Mouse (Mus musculus) mouse trophoblast stem cell (cell line): Measurements from ENCODE around the gene Haao.

Experiments used
- in situ Hi-C, 2 experiments: fragments of 300-500 bp; cut with MseI, MboI; formaldehyde crosslinking; loops; 2 replicates in 1 of 2; 3 replicates in 1 of 2; pipeline ENCODE4 v1.15.1; 2025

Gene Haao

DNA sequence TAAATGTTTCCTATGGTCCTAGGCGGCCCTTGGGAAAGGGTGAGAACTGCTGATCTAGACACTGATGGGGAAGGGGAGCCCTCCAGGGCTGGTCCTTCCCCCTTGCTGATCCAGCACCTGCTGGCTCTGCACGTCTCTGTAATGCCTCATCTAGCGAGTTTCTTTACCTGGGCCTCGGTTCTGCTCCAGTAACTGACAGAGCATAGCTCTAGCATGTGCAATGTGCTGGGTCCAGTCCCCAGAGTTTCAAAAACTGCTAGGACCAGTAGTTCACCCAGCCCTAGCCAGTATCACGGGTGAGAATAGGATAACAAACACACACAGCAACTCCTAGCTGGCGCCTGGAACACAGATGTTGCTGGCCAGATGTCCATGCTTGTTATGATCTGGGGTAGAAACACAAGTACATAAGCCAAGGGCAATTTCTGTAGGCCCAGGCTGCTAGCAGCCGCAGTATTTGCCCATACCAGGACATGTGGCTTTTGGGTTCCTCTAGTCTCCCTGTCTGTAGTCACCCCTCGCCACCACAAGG, 10.0 kb downstream of the Haao start:
- in situ Hi-C loops: no loop called here

DNA sequence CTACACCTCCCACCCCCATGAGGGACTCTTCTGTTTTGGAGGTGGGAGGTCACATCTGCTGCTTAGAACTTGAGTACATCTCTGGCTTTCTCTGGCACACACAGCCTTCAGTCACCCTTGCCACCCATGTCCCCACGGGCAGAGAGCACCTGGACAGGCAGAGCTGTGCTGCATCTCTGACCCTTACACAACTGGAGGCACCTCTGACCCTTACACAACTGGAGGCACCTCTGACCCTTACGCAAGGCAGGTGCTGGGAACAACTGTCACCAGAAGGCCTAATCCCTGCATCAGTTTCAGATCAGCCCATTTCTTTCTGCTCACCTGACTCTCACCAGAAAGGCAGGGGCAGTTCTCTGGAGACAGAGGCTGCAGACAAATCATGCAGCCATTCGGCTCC, 11.7 kb downstream of the Haao start:
- in situ Hi-C loops: no loop called here

GRCm38 (mm10) chr17:83834120-83834519, 13.6 kb downstream of the Haao start:
- in situ Hi-C loops: no loop called here

DNA sequence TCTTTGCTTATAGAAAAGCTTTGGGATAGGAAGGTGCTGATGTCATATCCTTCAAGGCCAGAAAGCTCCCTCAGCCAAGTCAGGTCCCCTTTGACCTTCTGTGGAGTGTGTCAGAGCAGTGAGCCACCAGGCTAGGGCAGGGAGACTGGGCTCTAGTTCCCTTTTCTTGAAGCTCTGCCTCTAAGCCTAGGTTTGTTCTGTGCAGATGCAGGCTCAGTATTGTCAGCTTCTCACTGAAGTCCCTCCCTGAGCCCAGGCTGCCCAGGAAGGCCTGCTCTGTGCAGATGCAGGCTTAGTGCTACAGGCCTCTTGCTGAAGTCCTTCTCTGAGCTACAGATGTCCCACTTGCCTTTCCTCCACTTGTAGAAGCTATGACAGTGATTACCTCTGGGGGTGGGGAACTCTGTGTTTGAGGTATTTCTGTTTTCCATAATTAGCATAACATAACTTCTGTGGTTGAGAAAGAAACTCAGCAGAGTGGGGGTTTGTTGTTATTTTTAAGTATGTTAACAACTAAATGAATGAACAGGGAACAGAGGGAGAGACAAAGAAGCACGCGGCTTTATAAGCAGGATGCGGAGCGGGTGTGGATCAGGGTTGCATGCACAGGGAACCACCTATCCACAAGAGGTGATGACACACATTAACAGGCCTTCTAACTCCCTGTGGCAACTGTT, 17.0 kb downstream of the Haao start:
- in situ Hi-C loops: no loop called here

GRCm38 (mm10) chr17:83829356-83829755, 18.4 kb downstream of the Haao start:
- in situ Hi-C loops: no loop called here

- in situ Hi-C loops: no loop called here
Observed at GRCm38 (mm10) chr17:83823835-83824234, 23.9 kb downstream of the Haao start.

DNA sequence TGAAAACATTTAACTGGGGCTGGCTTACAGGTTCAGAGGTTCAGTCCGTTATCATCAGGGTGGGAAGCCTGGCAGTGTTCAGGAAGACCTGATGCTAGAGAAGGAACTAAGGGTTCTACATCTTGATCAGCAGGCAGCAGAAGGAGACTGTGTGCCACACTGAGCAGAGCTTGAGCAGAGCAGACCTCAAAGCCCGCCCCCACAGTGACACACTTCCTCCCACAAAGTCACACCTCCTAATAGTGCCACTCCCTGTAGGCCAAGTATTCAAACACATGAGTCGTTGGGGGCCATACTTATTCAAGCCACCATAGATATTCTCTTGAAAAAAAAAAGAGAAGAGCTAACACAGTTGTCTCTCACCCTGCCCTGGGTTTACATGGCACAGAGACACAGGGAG, 25.9 kb downstream of the Haao start:
- in situ Hi-C loops: no loop called here

DNA sequence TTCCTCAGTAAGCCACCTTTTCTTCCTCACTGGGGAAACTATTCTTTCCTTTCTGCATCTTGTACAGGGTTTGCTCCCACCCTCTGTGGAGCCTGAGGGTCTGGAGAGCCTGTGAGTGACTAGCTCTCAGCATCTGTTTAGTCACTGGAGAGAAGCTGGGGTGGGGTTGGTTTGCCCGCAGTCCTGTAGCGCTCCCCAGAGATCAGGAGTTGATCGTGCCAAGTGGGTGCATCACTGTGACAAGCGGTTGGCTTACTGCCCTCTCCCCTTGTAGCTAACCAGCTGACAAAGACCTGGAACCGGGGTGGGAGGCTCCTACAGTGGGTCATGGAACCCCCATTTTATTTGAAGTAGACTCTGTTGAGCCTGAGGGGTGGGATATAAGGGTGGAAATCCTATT, 27.1 kb downstream of the Haao start:
- in situ Hi-C loops: no loop called here

- in situ Hi-C loops: no loop called here
Observed at GRCm38 (mm10) chr17:83819503-83819902, 28.3 kb downstream of the Haao start.

- in situ Hi-C loops: no loop called here
Observed at GRCm38 (mm10) chr17:83816996-83817395, 30.8 kb downstream of the Haao start.

DNA sequence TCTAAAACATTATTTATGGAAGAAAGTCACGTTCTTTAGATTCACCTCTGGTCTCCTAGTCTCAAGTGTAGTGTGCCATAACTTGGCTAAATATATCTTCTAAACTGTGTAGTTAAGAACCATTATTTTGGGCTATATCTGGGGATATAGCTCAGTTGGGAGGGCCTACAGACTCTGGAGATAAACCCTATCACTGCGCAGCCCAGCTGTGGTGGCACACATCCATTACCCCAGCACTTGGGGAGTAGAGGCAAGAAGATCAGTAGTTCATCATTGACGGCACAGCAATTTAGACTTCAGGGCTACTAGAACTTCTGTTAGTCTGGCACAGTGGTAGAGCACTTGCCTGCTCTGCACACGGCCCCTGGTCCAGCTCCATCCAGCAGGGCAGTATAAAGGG, 34.7 kb downstream of the Haao start:
- in situ Hi-C loops: no loop called here

GRCm38 (mm10) chr17:83812200-83812944, 35.4 kb downstream of the Haao start:
- in situ Hi-C loops: no loop called here

DNA sequence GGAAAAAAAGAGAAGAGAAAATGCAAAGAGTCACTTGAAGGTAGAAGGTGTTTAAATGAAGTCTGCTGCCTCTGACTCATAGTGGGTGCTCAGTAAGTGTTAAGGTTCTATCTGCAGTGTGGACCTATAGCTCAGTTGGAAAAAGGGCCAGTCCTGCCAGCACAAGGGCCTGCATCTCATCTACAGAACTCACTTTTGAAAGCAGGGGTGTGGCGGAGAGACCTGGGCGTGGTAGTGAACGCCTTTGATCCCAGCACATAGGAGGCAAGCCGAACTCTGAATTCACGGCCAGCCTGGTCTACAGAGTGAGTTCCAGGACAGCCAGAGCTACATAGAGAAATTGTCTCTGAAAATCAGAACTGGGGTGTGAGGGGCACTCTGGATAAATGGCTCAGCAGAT, 37.5 kb downstream of the Haao start:
- in situ Hi-C loops: no loop called here

GRCm38 (mm10) chr17:83809197-83809829, 38.5 kb downstream of the Haao start:
- in situ Hi-C loops: no loop called here

DNA sequence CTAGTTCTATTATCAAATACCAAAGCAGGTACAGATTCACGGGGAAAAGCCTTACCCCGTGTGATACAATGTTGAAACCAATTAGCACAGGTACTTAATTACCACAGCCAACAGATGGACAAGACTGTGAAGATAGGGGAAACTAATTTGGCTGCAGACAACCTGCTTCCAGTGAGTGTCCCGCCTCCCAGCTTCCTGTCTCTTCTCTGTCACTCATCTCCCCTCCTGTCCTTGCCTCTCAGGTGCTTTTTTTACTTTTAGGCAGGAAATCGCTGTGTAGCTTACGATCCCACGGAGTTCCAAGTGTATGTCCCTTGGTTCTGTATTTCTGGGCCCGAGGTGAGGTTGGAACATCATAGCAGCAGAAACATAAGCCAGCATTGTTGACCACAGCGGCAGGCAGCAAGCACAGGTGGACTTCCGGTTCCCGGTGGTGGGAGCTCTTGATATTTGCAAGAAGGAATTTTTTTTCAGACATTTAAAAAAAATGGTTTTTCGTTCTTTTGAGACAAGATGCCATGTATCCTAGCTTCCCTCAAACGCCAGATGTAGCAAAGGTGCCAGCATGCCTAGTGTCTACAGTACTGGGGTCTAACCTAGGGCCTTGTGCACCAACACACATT, 39.2 kb downstream of the Haao start:
- in situ Hi-C loops: no loop called here

GRCm38 (mm10) chr17:83807778-83808398, 39.9 kb downstream of the Haao start:
- in situ Hi-C loops: no loop called here

- in situ Hi-C loops: no loop called here
Observed at GRCm38 (mm10) chr17:83807345-83807744, 40.4 kb downstream of the Haao start.

GRCm38 (mm10) chr17:83805078-83805477, 42.7 kb downstream of the Haao start:
- in situ Hi-C loops: no loop called here

DNA sequence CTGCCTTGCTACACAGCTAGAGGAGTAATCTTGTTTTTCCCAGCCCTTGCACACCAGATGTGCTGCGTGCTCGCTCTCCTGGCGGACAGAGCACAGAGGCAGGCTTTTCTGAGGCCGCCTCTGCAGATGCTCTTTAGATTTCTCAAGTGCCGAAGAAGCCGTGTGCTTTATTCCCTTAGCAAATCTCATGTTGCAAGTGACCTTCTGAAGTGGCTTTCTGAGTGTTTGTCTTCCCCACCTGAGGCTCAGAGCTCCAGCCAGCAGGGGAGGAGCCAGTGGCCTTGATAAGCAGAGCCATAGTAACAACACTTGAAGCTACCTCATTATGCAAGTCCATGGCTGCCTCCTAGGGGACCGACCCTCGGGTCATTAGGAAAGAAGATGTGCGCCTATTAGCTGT, 43.8 kb downstream of the Haao start:
- in situ Hi-C loops: no loop called here

- in situ Hi-C loops: no loop called here
Observed at GRCm38 (mm10) chr17:83799506-83800050, 48.2 kb downstream of the Haao start.

DNA sequence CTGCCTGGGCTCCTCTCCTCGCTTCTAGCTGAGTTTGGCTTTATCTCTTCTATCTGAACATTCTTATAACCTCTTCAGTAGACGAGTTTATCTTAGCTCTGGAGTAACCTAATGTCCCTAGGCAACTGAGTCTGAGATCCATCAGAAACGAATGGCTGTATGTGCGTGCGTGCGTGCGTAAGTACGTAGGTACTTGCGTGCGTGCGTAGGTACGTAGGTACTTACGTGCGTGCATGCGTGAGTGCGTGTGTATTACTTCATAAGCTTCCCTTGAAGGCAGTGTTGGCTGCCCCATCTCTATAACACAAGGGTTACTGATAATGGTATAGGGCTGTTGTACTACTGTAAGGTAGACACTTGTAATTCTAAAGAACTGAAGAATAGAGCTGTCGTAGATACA, 52.6 kb downstream of the Haao start:
- in situ Hi-C loops: no loop called here
